Mouse (Mus musculus): ENCODE measurements around the gene C1s2.

GRCm38 (mm10) chr6:124665011-124665410, 29.1 kb upstream of the C1s2 start:
- TF ChIP-seq CTCF (IDR thresholded peaks at IDR 0.05; ENCODE audit: control insufficient read depth, insufficient read depth, insufficient read length), result no peak
- TF ChIP-seq MYOD1 (IDR thresholded peaks at IDR 0.05; ENCODE audit: control insufficient read depth, insufficient read length, low read depth), result no peak
- TF ChIP-seq USF1 (IDR thresholded peaks at IDR 0.05; ENCODE audit: low read depth), result no peak
